Mouse (Mus musculus) kidney, embryonic 16.5 days (tissue): ENCODE data around the gene Dnajb4. TPM values are rescaled to one million over a fixed set of nuclear protein-coding genes. Genes with fewer than 3 reads are reported as not detected.
"Not testable (repeated sequence)": the region's sequence is repeated elsewhere in the genome, so short reads cannot be mapped to it uniquely, and the experiment has no call there.

ENCODE experiments used
- ATAC-seq: fragments of 200-750 bp; cut with Nextera tagmentation; 2 replicates; pipeline ENCODE4 v1.8.0; 2017; ENCODE audit warnings: moderate TSS enrichment; ENCODE audit not compliant: low FRiP score, low TSS enrichment
- H3K27ac ChIP-seq: fragments of 300-500 bp; sonication (generic); 2 replicates; pipeline ENCODE4 v1.5.1; 2014; ENCODE audit warnings: low read length
- H3K27me3 ChIP-seq: fragments of 300-500 bp; sonication (generic); 2 replicates; pipeline ENCODE4 v1.6.1; 2014; ENCODE audit warnings: low read length, control low read depth, mixed read lengths; ENCODE audit not compliant: insufficient read depth
- H3K36me3 ChIP-seq: fragments of 300-500 bp; sonication (generic); 2 replicates; pipeline ENCODE4 v1.6.1; 2014; ENCODE audit warnings: low read length, control low read depth, mixed read lengths; ENCODE audit not compliant: insufficient read depth
- H3K4me1 ChIP-seq: fragments of 300-500 bp; sonication (generic); 2 replicates; pipeline ENCODE4 v1.6.1; 2014; ENCODE audit warnings: low read length, control low read depth, mixed read lengths; ENCODE audit not compliant: insufficient read depth
- H3K4me2 ChIP-seq: fragments of 300-500 bp; sonication (generic); replicated peaks from 2 replicates; pipeline ENCODE4 v1.6.1; 2014; ENCODE audit warnings: low read depth, low read length
- H3K4me3 ChIP-seq: fragments of 300-500 bp; sonication (generic); 2 replicates; pipeline ENCODE4 v1.5.1; 2014; ENCODE audit warnings: mild to moderate bottlenecking, low read length
- H3K9ac ChIP-seq: fragments of 300-500 bp; sonication (generic); replicated peaks from 2 replicates; pipeline ENCODE4 v1.6.1; 2014; ENCODE audit warnings: low read length
- H3K9me3 ChIP-seq: fragments of 300-500 bp; sonication (generic); 2 replicates; pipeline ENCODE4 v1.6.1; 2016; ENCODE audit warnings: low read length, control low read depth
- WGBS: fragments of 180-500 bp; shearing (Covaris S2); extraction: QIAGEN DNeasy Blood & Tissue Kit; methylation state at CpG from one replicate; pipeline ENCODE4 v1.1.7; 2014; 5-methylcytosine and 5-hydroxymethylcytosine counted together
- polyA plus RNA-seq: library from polyadenylated mRNA; unstranded; fragments of >200 nt; fragmentation: Nextera tagmentation; extraction: Ambion mirVana; gene quantifications from 2 replicates; pipeline ENCODE4 v1.2.1, GENCODE M21; 2015

The Dnajb4 gene
- polyA plus RNA-seq, 1 experiment from 2014 or later = 34.1 TPM

- H3K9me3 ChIP-seq, H3K27ac ChIP-seq, H3K36me3 ChIP-seq, H3K9ac ChIP-seq, ATAC-seq, H3K4me3 ChIP-seq, H3K4me2 ChIP-seq, H3K27me3 ChIP-seq, H3K4me1 ChIP-seq: not testable (repeated sequence)
- 86% methylated on average over 3 of the region's 3 CpGs for WGBS
Observed at GRCm38 (mm10) chr3:152139308-152139707, 70.8 kb downstream of the Dnajb4 start.

GRCm38 (mm10) chr3:152136106-152136505 is 74.0 kb downstream of the Dnajb4 start:
- not testable (repeated sequence) for H3K4me3 ChIP-seq, H3K36me3 ChIP-seq, H3K4me1 ChIP-seq, ATAC-seq, H3K27ac ChIP-seq, H3K4me2 ChIP-seq, H3K27me3 ChIP-seq, H3K9me3 ChIP-seq, H3K9ac ChIP-seq
- WGBS = 91% methylated on average over 16 of the region's 16 CpGs

GRCm38 (mm10) chr3:152133621-152134020 is 76.5 kb downstream of the Dnajb4 start:
- Histone ChIP-seq H3K36me3 (no peaks in the 10 kb centered on the region), H3K9ac (no peak overlapping the region), H3K4me3 (no peak overlapping the region), H3K9me3 (0 out of 2 replicates have a peak, but pooled peaks cover 3% of the 10 kb centered on the region), H3K4me2 (no peak overlapping the region), H3K27ac (no peak overlapping the region), H3K27me3 (no peaks in the 10 kb centered on the region), H3K4me1 (no peaks in the 10 kb centered on the region)
- no peak for ATAC-seq
- WGBS = 67% methylated on average over 9 of the region's 9 CpGs

- Histone ChIP-seq H3K4me2 (no peak overlapping the region), H3K36me3 (no peaks in the 10 kb centered on the region), H3K4me1 (no peaks in the 10 kb centered on the region), H3K9ac (no peak overlapping the region), H3K9me3 (0 out of 2 replicates have a peak, but pooled peaks cover 3% of the 10 kb centered on the region), H3K27me3 (no peaks in the 10 kb centered on the region), H3K27ac (no peak overlapping the region), H3K4me3 (no peak overlapping the region)
- WGBS = 69% methylated on average over 4 of the region's 4 CpGs
- no peak for ATAC-seq
Observed at GRCm38 (mm10) chr3:152130963-152131362, 79.1 kb downstream of the Dnajb4 start.

GRCm38 (mm10) chr3:152129426-152129825 is 80.7 kb downstream of the Dnajb4 start:
- H3K4me1 ChIP-seq, H3K4me3 ChIP-seq, H3K9ac ChIP-seq, H3K27me3 ChIP-seq, H3K27ac ChIP-seq, H3K9me3 ChIP-seq, ATAC-seq, H3K4me2 ChIP-seq, H3K36me3 ChIP-seq: not testable (repeated sequence)
- WGBS = 93% methylated on average over 4 of the region's 4 CpGs

- H3K4me1 ChIP-seq = no peaks in the 10 kb centered on the region
- no peaks in the 10 kb centered on the region for H3K36me3 ChIP-seq
- H3K27me3 ChIP-seq = no peaks in the 10 kb centered on the region
- no peak overlapping the region for H3K27ac ChIP-seq
- H3K4me2 ChIP-seq = no peak overlapping the region
- 83% methylated on average over 7 of the region's 7 CpGs for WGBS
- 0 out of 2 replicates have a peak, but pooled peaks cover 3% of the 10 kb centered on the region for H3K9me3 ChIP-seq
- no peak for ATAC-seq
- no peak overlapping the region for H3K4me3 ChIP-seq
- H3K9ac ChIP-seq = no peak overlapping the region
Observed at GRCm38 (mm10) chr3:152128631-152129030, 81.5 kb downstream of the Dnajb4 start.

Other genes with a start within 250 kb of the Dnajb4 start
- 43.7 and 45.7 TPM in 2 replicates for gene Gipc2, start 44.1 kb downstream of the Dnajb4 start, polyA plus RNA-seq
- 258 and 286 TPM in 2 replicates for gene Fubp1, start 120 bp upstream of the Dnajb4 start, polyA plus RNA-seq
- gene Nexn, start 56.0 kb upstream of the Dnajb4 start, polyA plus RNA-seq = 9.5 and 10.9 TPM in 2 replicates
- gene Miga1, start 130.1 kb upstream of the Dnajb4 start, polyA plus RNA-seq = 17.3 and 21.1 TPM in 2 replicates
- gene Usp33, start 136.2 kb upstream of the Dnajb4 start, polyA plus RNA-seq = 45.7 and 46.2 TPM in 2 replicates
- gene Zzz3, start 185.2 kb upstream of the Dnajb4 start, polyA plus RNA-seq = 50.3 and 54.5 TPM in 2 replicates